Mouse (Mus musculus): ENCODE measurements around the gene Gimap9.

DNA sequence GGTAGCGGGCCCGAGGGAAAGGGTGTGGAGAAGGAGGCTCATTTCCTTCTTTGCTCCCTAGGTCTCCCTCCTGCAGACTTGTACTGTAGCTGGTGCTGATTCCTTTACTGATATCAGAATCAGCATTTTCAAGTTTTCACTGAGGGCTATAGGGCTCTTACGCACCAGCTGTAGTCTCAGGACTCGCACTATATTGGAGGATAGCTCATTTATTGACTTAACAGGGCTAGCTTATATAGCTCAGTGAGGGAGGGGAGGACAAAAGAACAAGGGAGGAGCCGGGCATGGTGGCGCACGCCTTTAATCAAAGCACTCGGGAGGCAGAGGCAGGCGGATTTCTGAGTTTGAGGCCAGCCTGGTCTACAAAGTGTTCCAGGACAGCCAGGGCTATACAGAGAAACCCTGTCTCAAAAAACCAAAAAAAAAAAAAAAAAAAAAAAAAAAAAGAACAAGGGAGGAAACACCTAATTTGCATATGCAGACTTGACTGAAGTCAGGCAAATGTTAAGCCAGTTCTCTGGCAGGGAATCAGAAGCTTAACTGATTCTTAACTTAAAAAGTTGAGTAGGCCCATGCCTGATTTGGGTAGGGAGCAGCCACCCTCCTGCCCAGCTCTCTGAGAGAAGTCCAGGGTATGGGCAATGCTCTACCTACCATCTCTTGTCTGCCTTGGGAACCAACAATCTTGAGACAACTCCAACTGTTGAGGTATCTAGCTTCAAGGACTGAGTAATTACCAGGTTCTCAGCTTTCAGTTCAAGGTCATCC, 1.5 kb upstream of the Gimap9 start:
- TF ChIP-seq CTCF (IDR thresholded peaks at IDR 0.05): no peak
- TF ChIP-seq EP300 (IDR thresholded peaks at IDR 0.05): no peak

All from lung, postnatal 0 days (tissue).